Mouse (Mus musculus) left cerebral cortex, adult 11 months (tissue): ENCODE measurements around the gene Sfn.

Experiments used
- DNase-seq: peaks from one replicate; pipeline ENCODE4 v3.0.0; 2022; ENCODE audit warnings: low spot score

The Sfn gene

DNA sequence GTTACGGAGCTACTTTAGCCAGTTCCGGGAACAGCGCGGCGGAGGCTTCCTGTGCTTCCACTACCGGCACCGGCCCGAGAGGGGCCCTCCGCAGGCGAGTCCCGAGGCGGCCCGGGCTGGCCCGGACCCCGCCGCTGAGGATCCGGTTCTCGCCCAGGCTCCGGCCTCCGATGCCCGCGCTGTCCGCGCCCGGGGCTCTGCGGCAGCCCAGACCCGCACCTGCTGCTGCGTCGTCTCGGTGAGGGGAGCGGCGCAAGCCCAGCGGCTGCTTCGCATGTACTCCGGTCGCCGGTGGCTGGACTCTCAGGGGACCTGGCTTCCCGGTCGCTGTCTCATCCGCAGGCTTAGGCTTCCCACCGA lies 27.1 kb downstream of the Sfn start:
- DNase-seq, result no peak

DNA sequence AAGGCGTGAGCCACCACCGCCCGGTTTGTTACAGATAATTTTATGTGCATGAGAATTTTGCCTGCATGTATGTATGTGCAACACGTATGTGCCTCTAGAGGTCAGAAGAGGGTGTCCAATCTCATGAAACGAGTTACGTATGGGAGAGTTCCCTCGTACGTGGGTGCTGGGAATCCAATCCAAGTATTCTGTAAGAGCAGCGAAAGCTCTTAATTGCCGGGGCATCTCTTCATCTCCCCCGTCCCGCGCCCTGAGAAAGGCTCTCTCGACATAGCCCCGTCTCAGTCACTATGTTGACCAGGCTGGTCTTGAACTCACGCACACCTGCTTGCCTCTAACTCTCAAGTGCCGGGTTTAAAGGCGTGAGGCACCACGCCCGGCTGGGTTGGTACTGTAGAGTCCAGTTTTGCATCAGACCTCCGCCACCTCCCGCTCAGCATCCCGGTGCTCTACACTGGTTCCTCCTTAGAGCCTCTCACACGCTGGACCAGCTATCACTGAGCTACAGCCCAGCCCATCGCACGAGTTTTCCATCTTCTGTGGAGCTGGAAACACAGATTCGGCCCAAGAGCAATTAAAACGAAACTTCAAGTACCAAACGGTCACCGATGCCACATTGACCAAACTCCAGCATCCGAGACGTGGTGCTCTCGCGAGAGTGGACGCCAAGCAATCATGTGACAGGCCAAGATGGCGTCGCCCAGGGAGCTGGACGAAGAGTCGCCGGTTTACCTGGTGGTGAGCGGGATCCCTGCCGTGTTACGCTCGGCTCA lies 27.7 kb downstream of the Sfn start, which contains the start of gene Gpatch3:
TSS of gene Gpatch3 (plus strand) at position 676 of the 773 bp plus-strand sequence.
- DNase-seq, result peak; percentile 84

DNA sequence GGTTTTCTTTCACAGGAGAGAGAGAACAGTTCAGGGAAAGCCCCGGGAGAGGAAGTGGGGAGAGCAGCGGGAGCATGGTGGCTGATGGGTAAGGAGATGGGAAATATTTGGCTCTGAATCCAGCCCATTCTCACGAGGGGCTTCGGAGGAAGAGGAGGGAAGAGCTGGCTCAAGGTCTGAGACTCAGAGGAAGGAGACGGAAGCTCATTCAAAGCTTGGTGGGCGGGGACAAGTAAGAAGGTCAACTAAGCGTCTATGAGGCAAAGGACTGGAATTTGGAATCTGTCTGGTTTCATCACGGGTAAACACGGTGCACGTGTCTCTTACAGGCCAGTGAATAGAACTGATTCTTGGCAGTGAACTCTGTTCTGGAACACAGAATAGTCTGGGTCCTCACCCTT lies 31.9 kb downstream of the Sfn start:
- no peak for DNase-seq

DNA sequence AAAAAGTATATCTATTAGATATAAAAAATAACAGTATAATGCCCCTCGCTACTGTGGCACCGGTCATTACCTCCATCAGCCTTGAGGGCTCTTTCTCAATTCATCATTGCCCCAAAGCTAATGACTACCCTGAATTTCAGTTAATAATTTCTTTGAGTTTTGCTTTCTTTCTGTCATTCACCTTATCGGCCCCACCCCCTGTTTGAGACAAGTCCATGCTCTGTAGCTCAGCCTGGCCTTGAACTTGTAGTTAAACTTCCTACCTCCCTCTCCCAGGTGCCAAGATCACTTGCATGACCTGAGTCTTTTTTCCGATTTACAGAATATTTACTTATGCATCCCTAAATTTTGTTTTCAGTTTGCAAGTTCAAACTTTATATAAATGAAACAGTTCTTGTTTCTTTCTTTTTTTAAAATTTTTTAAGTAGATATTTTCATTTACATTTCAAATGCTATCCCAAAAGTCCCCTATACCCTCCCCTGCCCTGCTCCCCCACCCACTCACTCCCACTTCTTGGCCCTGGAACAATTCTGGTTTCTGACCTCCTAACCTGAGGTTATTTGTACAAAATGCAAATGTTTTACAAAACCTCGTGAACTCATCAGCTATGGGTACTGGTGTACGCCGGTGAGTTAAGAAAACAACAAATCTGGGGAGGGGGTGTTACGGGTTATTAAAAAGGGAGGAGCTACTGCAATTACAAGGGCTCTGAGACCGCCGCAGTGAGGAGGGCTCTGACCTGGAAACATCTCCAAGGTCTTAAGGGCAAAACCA lies 32.5 kb downstream of the Sfn start:
- no peak for DNase-seq

DNA sequence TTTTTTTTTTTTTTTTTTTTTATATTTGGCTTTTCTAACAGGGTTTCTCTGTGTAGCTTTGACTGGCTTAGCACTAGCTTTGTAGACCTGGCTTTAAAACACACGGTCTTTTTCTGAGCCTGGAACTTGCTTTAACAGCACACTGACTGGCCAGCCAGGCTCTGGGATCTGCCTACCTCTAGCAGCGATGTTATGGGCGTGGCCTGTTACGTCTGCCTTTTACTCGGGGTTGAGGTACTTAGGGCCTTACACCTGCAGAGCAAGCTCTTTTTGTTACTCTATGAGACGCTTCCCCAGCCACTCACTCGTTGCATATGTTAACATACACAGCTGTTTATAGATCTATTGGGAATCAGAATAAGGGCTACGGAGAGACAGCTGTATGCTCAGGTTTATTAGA lies 34.7 kb downstream of the Sfn start:
- no peak for DNase-seq

DNA sequence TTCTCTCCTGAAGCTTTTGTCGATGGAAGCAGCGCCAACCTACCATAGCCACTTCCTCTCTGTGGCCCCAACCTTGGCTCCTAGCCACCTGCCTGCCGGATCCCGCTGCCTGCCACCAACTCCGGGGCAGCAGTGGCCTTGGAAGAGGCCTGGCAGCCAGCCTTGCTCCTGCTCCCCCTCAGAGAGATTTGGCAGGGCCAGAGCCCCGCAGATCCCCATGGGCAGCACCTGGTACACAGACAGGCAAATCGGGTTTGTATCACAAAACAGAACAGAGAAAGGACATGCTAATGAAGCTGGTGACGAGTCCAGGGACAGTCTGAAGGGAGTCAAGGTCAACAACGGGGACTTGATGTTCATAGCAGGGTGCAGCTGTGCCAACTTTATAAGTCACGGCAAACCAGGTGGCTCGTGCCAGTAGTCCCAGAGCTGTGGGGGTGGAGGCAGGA lies 38.8 kb downstream of the Sfn start:
- DNase-seq, result no peak

DNA sequence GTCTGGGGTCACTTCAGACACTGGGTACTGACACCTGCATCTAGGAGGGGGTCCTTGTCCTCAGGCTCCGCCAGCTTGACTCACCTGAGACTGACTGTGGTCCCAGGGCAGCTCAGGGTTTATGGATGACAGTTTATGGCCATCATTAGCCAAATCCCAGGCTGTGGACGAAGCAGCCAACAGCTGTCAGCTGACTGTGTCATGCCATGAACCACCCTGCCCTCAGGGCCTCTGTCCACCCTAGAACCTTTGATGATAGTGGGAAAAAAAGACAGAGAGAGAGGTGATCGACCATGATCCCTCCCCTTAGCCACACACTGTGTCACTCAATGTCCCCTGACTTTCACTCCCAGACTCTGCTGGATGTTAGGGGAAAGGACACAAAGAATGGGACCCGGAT lies 40.3 kb downstream of the Sfn start:
- DNase-seq, result no peak

DNA sequence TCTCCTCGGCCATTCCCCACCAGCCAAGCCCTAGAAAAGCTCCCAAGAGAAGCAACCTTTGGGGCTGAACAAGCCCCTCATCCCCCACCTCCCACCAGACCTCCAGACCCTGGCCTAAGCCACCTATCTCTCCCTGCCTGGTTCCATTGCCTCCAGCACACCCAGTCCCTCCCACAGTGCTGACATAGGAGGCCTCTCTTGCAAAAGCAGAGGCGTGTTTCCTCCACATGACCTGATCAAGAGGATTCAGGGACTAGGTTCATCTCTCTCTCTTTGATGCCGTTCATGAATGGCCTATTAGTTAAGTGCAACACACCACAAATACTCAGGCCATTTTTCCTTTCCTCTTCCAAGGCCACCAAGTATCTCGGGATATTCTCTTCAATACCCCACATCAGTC lies 42.1 kb downstream of the Sfn start:
- DNase-seq, result no peak

DNA sequence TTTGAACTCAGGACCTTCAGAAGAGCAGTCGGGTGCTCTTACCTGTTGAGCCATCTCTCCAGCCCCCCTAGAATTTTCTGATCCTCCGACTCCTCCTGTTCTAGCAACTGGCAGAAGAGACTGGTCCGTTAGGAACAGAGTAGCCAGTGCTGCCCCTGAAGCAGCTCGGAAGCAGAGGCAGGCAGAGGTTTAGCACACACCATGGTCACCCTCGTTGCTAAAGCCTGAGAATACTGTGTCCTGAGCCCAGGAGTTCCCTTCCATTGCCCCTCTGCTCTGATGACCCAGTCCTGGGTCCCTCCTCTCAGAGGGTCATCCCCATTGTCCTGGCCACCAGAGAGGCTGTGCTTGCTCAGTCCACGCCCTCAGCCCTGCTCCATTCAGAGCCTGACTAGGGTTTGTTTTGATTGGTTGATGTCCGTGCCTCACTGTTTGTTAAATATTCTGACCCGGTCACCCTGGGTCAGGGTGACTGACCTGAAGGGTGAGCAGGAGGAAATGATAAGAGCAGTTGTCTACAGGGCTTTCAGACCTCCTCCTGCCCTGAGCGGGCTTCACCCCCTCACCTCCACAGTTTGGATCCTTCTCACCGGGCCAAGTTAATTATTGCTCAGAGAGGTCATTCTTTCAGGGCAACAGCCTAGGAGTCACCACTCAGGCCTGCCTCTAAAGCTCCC lies 44.8 kb downstream of the Sfn start:
- no peak for DNase-seq

DNA sequence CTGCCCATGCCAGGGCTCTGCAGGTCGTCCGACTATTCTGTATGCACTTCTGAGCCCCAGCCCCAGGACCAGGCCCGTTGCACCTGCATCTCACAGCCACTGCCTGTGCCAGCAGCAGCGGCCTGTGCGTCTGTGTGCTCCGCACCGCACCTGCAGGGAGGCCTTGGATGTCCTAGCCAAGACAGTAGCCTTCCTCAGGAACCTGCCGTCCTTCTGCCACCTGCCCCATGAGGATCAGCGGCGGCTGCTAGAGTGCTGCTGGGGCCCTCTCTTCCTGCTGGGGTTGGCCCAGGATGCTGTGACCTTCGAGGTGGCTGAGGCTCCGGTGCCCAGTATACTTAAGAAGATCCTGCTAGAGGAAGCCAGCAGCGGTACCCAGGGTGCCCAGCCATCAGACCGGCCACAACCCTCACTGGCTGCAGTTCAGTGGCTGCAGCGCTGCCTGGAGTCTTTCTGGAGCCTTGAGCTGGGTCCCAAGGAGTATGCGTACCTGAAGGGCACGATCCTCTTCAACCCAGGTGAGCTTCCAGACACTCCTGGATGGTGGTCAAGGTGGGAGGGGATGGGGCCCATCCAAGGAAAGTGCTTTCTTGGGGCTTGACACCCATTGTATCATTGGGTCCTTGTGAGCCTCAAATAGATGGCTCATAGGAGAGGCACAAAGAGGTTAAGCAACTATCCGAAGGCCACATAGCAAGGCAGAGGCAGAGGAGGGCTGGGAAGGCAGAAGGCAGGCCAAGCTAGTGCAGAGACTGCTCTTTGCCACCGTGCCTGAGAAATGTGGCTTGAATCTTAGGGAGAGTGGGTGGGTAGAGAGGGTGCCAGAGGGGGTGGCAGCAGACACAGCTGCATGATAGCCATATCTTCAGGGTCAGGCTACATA lies 48.3 kb downstream of the Sfn start:
- DNase-seq, result no peak

DNA sequence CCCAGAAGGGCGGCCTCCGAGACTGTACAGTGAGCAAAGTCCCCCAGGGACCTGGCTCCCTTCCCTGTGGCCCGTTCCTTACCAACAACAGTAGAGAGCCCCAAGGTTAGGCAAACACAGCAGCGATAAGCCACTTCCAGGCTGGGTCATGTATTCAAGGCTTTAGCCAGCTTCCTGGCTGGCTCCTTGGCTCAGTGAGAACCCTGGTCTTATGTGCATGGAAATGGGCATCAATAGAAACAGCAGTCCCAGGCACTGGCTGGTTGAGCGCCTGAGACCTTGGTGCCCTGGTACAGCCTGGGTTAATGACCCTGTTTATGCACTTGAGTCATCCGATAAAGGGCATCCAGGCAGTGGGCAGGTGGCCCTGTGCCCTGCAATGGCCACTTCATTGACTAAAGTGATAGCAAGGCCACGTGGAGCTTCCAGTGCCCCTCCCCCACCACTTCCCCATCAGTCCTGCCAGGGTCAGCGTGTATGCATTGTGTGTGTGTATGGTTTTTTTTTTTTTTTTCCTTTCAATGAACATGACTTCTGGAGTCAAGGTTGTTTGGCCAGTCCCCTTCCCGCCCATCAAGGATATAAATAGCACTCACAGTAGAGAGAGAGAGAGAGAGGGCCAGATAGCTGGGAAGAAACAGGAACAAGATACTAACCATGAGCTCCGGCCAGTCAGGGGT lies 49.1 kb downstream of the Sfn start, which contains the start of gene Nr0b2:
TSS of gene Nr0b2 (plus strand) at position 609 of the 680 bp plus-strand sequence.
- DNase-seq, result no peak

DNA sequence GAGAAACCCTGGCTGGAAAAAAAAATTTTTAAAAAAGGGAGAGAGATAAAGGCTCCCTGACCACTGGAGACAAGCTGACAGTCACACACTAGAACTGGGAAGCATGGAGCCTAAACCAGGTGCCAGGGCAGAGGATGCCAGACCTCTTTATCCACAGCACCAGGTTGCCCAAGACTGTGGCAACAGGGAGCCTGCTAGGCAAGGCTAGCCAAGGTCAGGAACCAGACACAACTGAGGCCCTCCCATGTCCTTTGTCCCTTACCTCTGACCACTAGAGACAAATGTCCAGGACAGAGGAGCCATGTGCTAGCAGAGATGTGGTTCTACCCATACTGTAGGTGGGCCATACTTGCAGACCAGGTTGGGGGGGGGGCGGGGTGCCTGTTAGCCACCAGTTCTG lies 49.9 kb downstream of the Sfn start:
- DNase-seq, result no peak
